Mouse (Mus musculus) MEL (cell line): ENCODE measurements at regions not wholly inside any gene's neighbourhood (a gene's known extent, or its start where the extent isn't known, plus 50 kb on each side); places are given as distances from the start of the nearest gene placed in this dataset.

ENCODE experiments used
- DNase-seq: peaks from one replicate; pipeline ENCODE4 v3.0.0; 2011; ENCODE audit warnings: low read depth, low spot score
- H3K27ac ChIP-seq: 2 replicates; pipeline ENCODE4 v1.5.1; 2012; ENCODE audit warnings: low read depth, mild to moderate bottlenecking, control low read depth, low read length, moderate library complexity; ENCODE audit not compliant: control insufficient read depth
- H3K27me3 ChIP-seq, 2 experiments: fragments of 150-350 bp in 1 of 2; sonication (generic) in 1 of 2; 2 replicates each; pipeline ENCODE4 v1.6.1; 2012; ENCODE audit warnings: low read length in 2 of 2, mild to moderate bottlenecking in 2 of 2, improper control_type of control experiment in 1 of 2, moderate library complexity in 1 of 2; ENCODE audit not compliant: insufficient read depth in 2 of 2, control insufficient read depth in 1 of 2
- H3K36me3 ChIP-seq, 2 experiments: 2 replicates each; pipeline ENCODE4 v1.6.1; 2012 to 2014; ENCODE audit warnings: low read length in 2 of 2, improper control_type of control experiment in 1 of 2, inconsistent platforms in 1 of 2, mild to moderate bottlenecking in 1 of 2; ENCODE audit not compliant: insufficient read depth in 2 of 2, control insufficient read depth in 1 of 2
- H3K4me1 ChIP-seq, 2 experiments: fragments of 150-350 bp in 1 of 2; sonication (generic) in 1 of 2; 2 replicates each; pipeline ENCODE4 v1.6.1; 2012; ENCODE audit warnings: low read length in 2 of 2, improper control_type of control experiment in 1 of 2, mild to moderate bottlenecking in 1 of 2; ENCODE audit not compliant: insufficient read depth in 2 of 2, control insufficient read depth in 1 of 2
- H3K4me3 ChIP-seq, 2 experiments: fragments of 150-350 bp in 1 of 2; sonication (generic) in 1 of 2; 2 replicates each; pipeline ENCODE4 v1.5.1; 2012; ENCODE audit warnings: low read depth in 2 of 2, low read length in 2 of 2, mild to moderate bottlenecking in 2 of 2, moderate library complexity in 2 of 2, control low read depth in 1 of 2, improper control_type of control experiment in 1 of 2; ENCODE audit not compliant: control insufficient read depth in 1 of 2, insufficient read depth in 1 of 2
- H3K79me2 ChIP-seq: 2 replicates; pipeline ENCODE4 v1.6.1; 2012; ENCODE audit warnings: mild to moderate bottlenecking, low read length, moderate library complexity; ENCODE audit not compliant: control insufficient read depth, poor library complexity, insufficient read depth
- H3K9ac ChIP-seq: 2 replicates; pipeline ENCODE4 v1.6.1; 2012; ENCODE audit warnings: low read depth, mild to moderate bottlenecking, control low read depth, low read length, moderate library complexity; ENCODE audit not compliant: control insufficient read depth, poor library complexity, severe bottlenecking
- H3K9me3 ChIP-seq: fragments of 150-350 bp; sonication (generic); replicated peaks from 2 replicates; pipeline ENCODE4 v1.6.1; 2012; ENCODE audit warnings: mild to moderate bottlenecking, low read length, improper control_type of control experiment, moderate library complexity; ENCODE audit not compliant: insufficient read depth
- BHLHE40 ChIP-seq: IDR thresholded peaks from 2 replicates; pipeline ENCODE4 v1.6.1; 2012; ENCODE audit warnings: low read depth, mild to moderate bottlenecking, inconsistent platforms, low read length, improper control_type of control experiment, borderline replicate concordance
- CHD1 ChIP-seq: IDR thresholded peaks from 2 replicates; pipeline ENCODE4 v1.6.1; 2012; ENCODE audit warnings: low read depth, mild to moderate bottlenecking, inconsistent platforms, low read length, improper control_type of control experiment
- CTCF ChIP-seq, 3 experiments: IDR thresholded peaks in 2 of 3; conservative IDR thresholded peaks in 1 of 3; 2 replicates each; pipeline ENCODE4 v1.5.1; 2011 to 2012; ENCODE audit warnings: low read length in 3 of 3, low read depth in 2 of 3, mild to moderate bottlenecking in 2 of 3, improper control_type of control experiment in 1 of 3, inconsistent platforms in 1 of 3, mixed read lengths in 1 of 3, moderate library complexity in 1 of 3; ENCODE audit not compliant: control insufficient read depth in 1 of 3, insufficient read depth in 1 of 3, poor library complexity in 1 of 3, severe bottlenecking in 1 of 3
- ELF1 ChIP-seq: IDR thresholded peaks from 2 replicates; pipeline ENCODE4 v1.6.1; 2014; ENCODE audit warnings: low read depth, mild to moderate bottlenecking, inconsistent platforms, low read length, improper control_type of control experiment, moderate library complexity
- EP300 ChIP-seq, 2 experiments: IDR thresholded peaks; 2 replicates each; pipeline ENCODE4 v1.6.1; 2011; ENCODE audit warnings: improper control_type of control experiment in 2 of 2, low read length in 2 of 2, low read depth in 1 of 2, mild to moderate bottlenecking in 1 of 2
- GATA1 ChIP-seq: IDR thresholded peaks from 2 replicates; pipeline ENCODE4 v1.6.1; 2011; ENCODE audit warnings: low read depth, low read length, improper control_type of control experiment
- HCFC1 ChIP-seq: IDR thresholded peaks from 2 replicates; pipeline ENCODE4 v1.6.1; 2012; ENCODE audit warnings: low read depth, mild to moderate bottlenecking, inconsistent platforms, low read length, improper control_type of control experiment, moderate library complexity
- JUND ChIP-seq: IDR thresholded peaks from 2 replicates; pipeline ENCODE4 v1.6.1; 2011; ENCODE audit warnings: low read depth, mild to moderate bottlenecking, improper control_type of control experiment, low read length
- KAT2A ChIP-seq: conservative IDR thresholded peaks from 2 replicates; pipeline ENCODE4 v1.6.1; 2012; ENCODE audit warnings: low read depth, low read length, improper control_type of control experiment, inconsistent platforms
- MAX ChIP-seq: IDR thresholded peaks from 2 replicates; pipeline ENCODE4 v1.6.1; 2011; ENCODE audit warnings: low read length, improper control_type of control experiment
- MAZ ChIP-seq: IDR thresholded peaks from 2 replicates; pipeline ENCODE4 v1.6.1; 2012; ENCODE audit warnings: low read depth, mild to moderate bottlenecking, inconsistent platforms, low read length, improper control_type of control experiment
- MXI1 ChIP-seq: IDR thresholded peaks from 2 replicates; pipeline ENCODE4 v1.6.1; 2011; ENCODE audit warnings: mild to moderate bottlenecking, low read depth, low read length, improper control_type of control experiment
- NELFE ChIP-seq: IDR thresholded peaks from 2 replicates; pipeline ENCODE4 v1.6.1; 2011; ENCODE audit warnings: low read depth, low read length, improper control_type of control experiment
- NRF1 ChIP-seq: IDR thresholded peaks from 2 replicates; pipeline ENCODE4 v1.6.1; 2014; ENCODE audit warnings: low read depth, mild to moderate bottlenecking, inconsistent platforms, low read length, improper control_type of control experiment, moderate library complexity; ENCODE audit not compliant: poor library complexity, insufficient read depth, severe bottlenecking
- POLR2A ChIP-seq, 2 experiments: IDR thresholded peaks; 2 replicates each; pipeline ENCODE4 v1.6.1; 2011 to 2012; ENCODE audit warnings: low read length in 2 of 2, mild to moderate bottlenecking in 2 of 2, control low read depth in 1 of 2, improper control_type of control experiment in 1 of 2, low read depth in 1 of 2, moderate library complexity in 1 of 2; ENCODE audit not compliant: control insufficient read depth in 1 of 2, insufficient read depth in 1 of 2, poor library complexity in 1 of 2
- RAD21 ChIP-seq: IDR thresholded peaks from 2 replicates; pipeline ENCODE4 v1.6.1; 2011; ENCODE audit warnings: mild to moderate bottlenecking, low read depth, low read length, improper control_type of control experiment
- SIN3A ChIP-seq: IDR thresholded peaks from 2 replicates; pipeline ENCODE4 v1.6.1; 2012; ENCODE audit warnings: low read length, improper control_type of control experiment, inconsistent platforms
- SMC3 ChIP-seq: IDR thresholded peaks from 2 replicates; pipeline ENCODE4 v1.6.1; 2011; ENCODE audit warnings: low read depth, low read length, improper control_type of control experiment
- UBTF ChIP-seq: IDR thresholded peaks from 2 replicates; pipeline ENCODE4 v1.6.1; 2012; ENCODE audit warnings: low read depth, mild to moderate bottlenecking, inconsistent platforms, low read length, improper control_type of control experiment, moderate library complexity, borderline replicate concordance; ENCODE audit not compliant: insufficient read depth
- USF2 ChIP-seq, 2 experiments: IDR thresholded peaks; 2 replicates each; pipeline ENCODE4 v1.6.1; 2011 to 2012; ENCODE audit warnings: improper control_type of control experiment in 2 of 2, low read length in 2 of 2, borderline replicate concordance in 1 of 2, inconsistent platforms in 1 of 2, low read depth in 1 of 2, mild to moderate bottlenecking in 1 of 2; ENCODE audit not compliant: insufficient read depth in 1 of 2
- ZC3H11A ChIP-seq: IDR thresholded peaks from 2 replicates; pipeline ENCODE4 v1.6.1; 2012; ENCODE audit warnings: low read depth, mild to moderate bottlenecking, inconsistent platforms, low read length, improper control_type of control experiment
- ZKSCAN1 ChIP-seq: IDR thresholded peaks from 2 replicates; pipeline ENCODE4 v1.6.1; 2012; ENCODE audit warnings: low read depth, mild to moderate bottlenecking, inconsistent platforms, low read length, improper control_type of control experiment, moderate library complexity
- ZMIZ1 ChIP-seq: IDR thresholded peaks from 2 replicates; pipeline ENCODE4 v1.6.1; 2012; ENCODE audit warnings: low read depth, mild to moderate bottlenecking, inconsistent platforms, low read length, improper control_type of control experiment, moderate library complexity
- ZNF384 ChIP-seq: IDR thresholded peaks from 2 replicates; pipeline ENCODE4 v1.6.1; 2012; ENCODE audit warnings: low read depth, mild to moderate bottlenecking, inconsistent platforms, low read length, improper control_type of control experiment

GRCm38 (mm10) chr14:14490501-14490900 lies 89.4 kb downstream of the Olfr721-ps1 start:
- no peak for DNase-seq
- no peak overlapping the region for H3K9ac ChIP-seq
- H3K27ac ChIP-seq = no peak overlapping the region
- no peaks in the 10 kb centered on the region for H3K36me3 ChIP-seq
- no peak overlapping the region for H3K4me3 ChIP-seq
- no peaks in the 10 kb centered on the region for H3K27me3 ChIP-seq
- H3K4me1 ChIP-seq = no peaks in the 10 kb centered on the region
- H3K9me3 ChIP-seq = no peaks in the 10 kb centered on the region
- TF ChIP-seq ZNF384 (no peak), KAT2A (no peak), RAD21 (no peak), MAZ (no peak), UBTF (no peak), NRF1 (no peak), EP300 (IDR thresholded peaks at IDR 0.05; ENCODE audit: low read depth in 1 of 2, low read length in 2 of 2) (no peak), MXI1 (no peak), ELF1 (no peak), JUND (no peak), HCFC1 (no peak), ZMIZ1 (no peak), POLR2A (IDR thresholded peaks at IDR 0.05; ENCODE audit: control insufficient read depth in 1 of 2, insufficient read depth in 1 of 2, low read depth in 1 of 2, low read length in 2 of 2, poor library complexity in 1 of 2) (no peak), NELFE (no peak), GATA1 (no peak), MAX (no peak), SIN3A (no peak), USF2 (IDR thresholded peaks at IDR 0.05; ENCODE audit: borderline replicate concordance in 1 of 2, insufficient read depth in 1 of 2, low read depth in 1 of 2, low read length in 2 of 2) (no peak), CHD1 (no peak)
- H3K79me2 ChIP-seq = no peaks in the 10 kb centered on the region

- no peaks in the 10 kb centered on the region for H3K9me3 ChIP-seq
- no peak for DNase-seq
- no peaks in the 10 kb centered on the region for H3K4me1 ChIP-seq
- no peak overlapping the region for H3K9ac ChIP-seq
- no peak overlapping the region for H3K4me3 ChIP-seq
- no peak for TF ChIP-seq GATA1
- TF ChIP-seq BHLHE40 = no peak
- no peak for TF ChIP-seq CTCF (IDR thresholded peaks at IDR 0.05 in 2 of 3, conservative IDR thresholded peaks at IDR 0.05 in 1 of 3; ENCODE audit: control insufficient read depth in 1 of 3, insufficient read depth in 1 of 3, low read depth in 2 of 3, low read length in 3 of 3, poor library complexity in 1 of 3, severe bottlenecking in 1 of 3)
- TF ChIP-seq ZC3H11A = no peak
- no peak for TF ChIP-seq MAZ
- TF ChIP-seq SIN3A = no peak
- TF ChIP-seq MXI1 = no peak
- no peak for TF ChIP-seq ELF1
- no peak for TF ChIP-seq UBTF
- TF ChIP-seq ZKSCAN1 = no peak
- no peak for TF ChIP-seq NRF1
- no peak for TF ChIP-seq SMC3
- H3K79me2 ChIP-seq = no peaks in the 10 kb centered on the region
- H3K27me3 ChIP-seq = no peaks in the 10 kb centered on the region
- H3K27ac ChIP-seq = no peak overlapping the region
- no peaks in the 10 kb centered on the region for H3K36me3 ChIP-seq
Measured at GRCm38 (mm10) chr14:14492041-14492440, 90.9 kb downstream of the Olfr721-ps1 start.
